Mouse (Mus musculus): ENCODE data around the gene Cct2.

Cct2 gene

GRCm38 (mm10) chr10:117023693-117024092 lies 39.9 kb downstream of the Cct2 start:
- TF ChIP-seq POU5F1 (IDR thresholded peaks at IDR 0.05; ENCODE audit: borderline replicate concordance, low read length): no peak
- TF ChIP-seq CTCF (conservative IDR thresholded peaks at IDR 0.05; ENCODE audit: low read length): no peak
- no peak for TF ChIP-seq NANOG (IDR thresholded peaks at IDR 0.05; ENCODE audit: borderline replicate concordance, low read length)
- Histone ChIP-seq H3K36me3 (ENCODE audit: insufficient read depth, low read length) (no peaks in the 10 kb centered on the region), H3K9me3 (ENCODE audit: low read length) (no peaks in the 10 kb centered on the region), H3K4me3 (replicated peaks; ENCODE audit: low read length) (peak overlapping the region; percentile 69), H3K27me3 (ENCODE audit: insufficient read depth, low read length) (peaks cover 67% of the 10 kb centered on the region), H3K4me1 (replicated peaks; ENCODE audit: low read depth, low read length) (peaks cover 14% of the 10 kb centered on the region)

DNA sequence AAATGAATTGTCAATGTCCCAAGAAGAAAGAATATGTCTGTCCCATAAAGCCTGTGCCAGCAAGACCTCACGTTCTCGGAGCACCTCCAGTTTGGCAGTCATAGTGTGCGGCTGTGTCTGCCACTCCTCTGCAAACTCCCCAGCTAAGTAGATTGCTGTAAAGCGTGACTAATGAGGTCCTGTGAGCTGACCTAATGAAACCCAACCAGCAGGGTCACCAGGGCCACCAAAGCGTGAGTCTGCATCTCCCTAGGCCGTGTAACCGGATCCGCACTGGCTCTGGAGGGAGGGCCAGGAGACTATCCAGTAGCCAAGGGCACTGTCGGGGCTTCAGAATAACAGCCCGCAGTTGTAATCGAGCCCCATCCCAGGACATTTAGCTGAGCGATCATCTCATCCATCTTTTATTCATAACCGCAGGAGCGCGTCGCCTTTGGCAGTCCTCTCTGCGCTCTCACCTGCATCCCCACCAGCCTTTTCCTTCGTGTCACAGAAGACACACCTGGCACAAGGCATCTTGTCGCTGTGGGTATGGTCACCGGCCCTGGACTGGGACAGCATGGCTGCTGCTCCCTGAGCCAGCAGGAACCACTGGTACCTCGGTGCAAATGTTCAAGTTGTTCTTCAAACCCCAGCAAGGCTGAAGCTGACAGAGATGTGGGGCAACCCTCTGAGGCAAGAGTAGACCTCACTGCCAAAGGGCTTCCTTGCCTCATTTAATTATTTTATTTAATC lies 42.4 kb downstream of the Cct2 start:
- peaks cover 21% of the 10 kb centered on the region for H3K4me1 ChIP-seq (replicated peaks; ENCODE audit: low read depth, low read length)
- no peak for TF ChIP-seq NANOG (IDR thresholded peaks at IDR 0.05; ENCODE audit: borderline replicate concordance, low read length)
- H3K27me3 ChIP-seq (ENCODE audit: insufficient read depth, low read length): peaks cover 49% of the 10 kb centered on the region
- no peak overlapping the region for H3K4me3 ChIP-seq (replicated peaks; ENCODE audit: low read length)
- no peaks in the 10 kb centered on the region for H3K9me3 ChIP-seq (ENCODE audit: low read length)
- no peaks in the 10 kb centered on the region for H3K36me3 ChIP-seq (ENCODE audit: insufficient read depth, low read length)

DNA sequence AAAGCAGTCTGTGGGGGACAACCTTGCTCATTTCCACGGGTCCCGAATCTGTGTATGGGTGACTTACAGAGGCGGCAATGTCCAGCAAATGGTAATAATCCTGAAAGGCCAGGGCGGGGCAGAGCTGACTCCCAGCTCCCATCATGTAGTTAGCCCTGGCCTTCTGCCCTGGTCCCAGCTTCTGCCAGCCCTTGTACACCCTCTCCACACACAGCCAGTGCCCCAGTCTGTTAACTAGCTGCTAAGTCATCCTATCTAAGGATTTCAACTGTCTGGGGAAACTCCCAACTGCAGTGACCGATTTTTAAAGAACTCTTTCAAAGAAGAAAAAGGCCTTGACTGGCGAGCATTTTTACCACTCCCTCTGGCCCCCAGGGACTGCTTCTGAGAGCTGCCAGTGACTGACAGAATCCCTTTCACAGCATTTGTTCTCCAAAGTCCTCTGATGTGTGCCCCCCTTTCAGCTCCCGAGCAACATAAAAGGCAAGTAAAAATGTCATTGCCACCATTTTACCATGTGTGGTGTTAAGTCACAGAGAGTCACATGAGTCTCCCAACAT lies 45.3 kb downstream of the Cct2 start:
- Histone ChIP-seq H3K27me3 (ENCODE audit: insufficient read depth, low read length) (peaks cover 22% of the 10 kb centered on the region), H3K4me1 (replicated peaks; ENCODE audit: low read depth, low read length) (peaks cover 12% of the 10 kb centered on the region; the same call in 1 of the 2 replicates), H3K9me3 (ENCODE audit: low read length) (peaks cover 11% of the 10 kb centered on the region), H3K36me3 (ENCODE audit: insufficient read depth, low read length) (no peaks in the 10 kb centered on the region), H3K4me3 (replicated peaks; ENCODE audit: low read length) (no peak overlapping the region)
- no peak for TF ChIP-seq CTCF (conservative IDR thresholded peaks at IDR 0.05; ENCODE audit: low read length)
- no peak for TF ChIP-seq NANOG (IDR thresholded peaks at IDR 0.05; ENCODE audit: borderline replicate concordance, low read length)
- TF ChIP-seq POU5F1 (IDR thresholded peaks at IDR 0.05; ENCODE audit: borderline replicate concordance, low read length): no peak

- H3K4me1 ChIP-seq (replicated peaks; ENCODE audit: low read depth, low read length): peaks cover 6% of the 10 kb centered on the region; the same call in 1 of the 2 replicates
- H3K27me3 ChIP-seq (ENCODE audit: insufficient read depth, low read length): no peaks in the 10 kb centered on the region
- TF ChIP-seq NANOG (IDR thresholded peaks at IDR 0.05; ENCODE audit: borderline replicate concordance, low read length): no peak
- TF ChIP-seq CTCF (conservative IDR thresholded peaks at IDR 0.05; ENCODE audit: low read length): no peak
- no peak for TF ChIP-seq POU5F1 (IDR thresholded peaks at IDR 0.05; ENCODE audit: borderline replicate concordance, low read length)
- no peak overlapping the region for H3K4me3 ChIP-seq (replicated peaks; ENCODE audit: low read length)
- peaks cover 15% of the 10 kb centered on the region for H3K9me3 ChIP-seq (ENCODE audit: low read length)
- no peaks in the 10 kb centered on the region for H3K36me3 ChIP-seq (ENCODE audit: insufficient read depth, low read length)
Observed at GRCm38 (mm10) chr10:117014565-117014964, 49.0 kb downstream of the Cct2 start.

DNA sequence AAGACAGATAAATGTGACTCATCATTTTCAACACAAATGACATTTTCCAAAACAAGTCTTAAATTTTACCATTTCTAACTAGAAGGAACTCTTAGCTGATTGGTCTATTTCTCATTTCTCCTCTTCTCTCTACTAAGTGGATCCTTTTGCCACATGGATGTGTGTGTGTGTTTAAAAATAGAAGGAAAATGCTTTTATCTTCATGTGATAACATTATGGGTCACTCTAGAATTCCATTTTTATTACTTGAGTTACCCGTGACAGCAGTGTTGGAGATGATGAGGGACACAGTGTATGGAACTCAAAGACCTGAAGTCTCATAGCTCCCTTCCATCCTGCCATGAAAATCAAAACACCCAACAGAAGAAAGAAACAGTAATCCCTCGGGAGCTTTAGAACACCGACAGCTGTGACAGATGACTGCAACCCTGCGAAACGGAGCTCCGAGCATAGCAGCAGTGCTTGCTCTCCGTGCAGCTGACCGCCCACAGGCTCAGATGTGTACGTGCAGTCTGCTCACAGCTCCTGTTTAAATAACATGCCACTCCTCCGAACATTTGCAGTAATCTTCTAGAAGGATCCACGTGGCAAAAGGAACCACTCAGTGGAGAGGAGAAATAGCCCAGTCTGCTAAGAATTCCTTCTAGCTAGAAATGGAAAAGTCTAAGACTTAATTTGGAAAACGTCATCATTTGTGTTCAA lies 49.8 kb downstream of the Cct2 start:
- TF ChIP-seq CTCF (conservative IDR thresholded peaks at IDR 0.05; ENCODE audit: low read length): no peak
- Histone ChIP-seq H3K9me3 (ENCODE audit: low read length) (peaks cover 20% of the 10 kb centered on the region), H3K36me3 (ENCODE audit: insufficient read depth, low read length) (no peaks in the 10 kb centered on the region), H3K4me1 (replicated peaks; ENCODE audit: low read depth, low read length) (peaks cover 7% of the 10 kb centered on the region), H3K27me3 (ENCODE audit: insufficient read depth, low read length) (no peaks in the 10 kb centered on the region), H3K4me3 (replicated peaks; ENCODE audit: low read length) (no peak overlapping the region)

DNA sequence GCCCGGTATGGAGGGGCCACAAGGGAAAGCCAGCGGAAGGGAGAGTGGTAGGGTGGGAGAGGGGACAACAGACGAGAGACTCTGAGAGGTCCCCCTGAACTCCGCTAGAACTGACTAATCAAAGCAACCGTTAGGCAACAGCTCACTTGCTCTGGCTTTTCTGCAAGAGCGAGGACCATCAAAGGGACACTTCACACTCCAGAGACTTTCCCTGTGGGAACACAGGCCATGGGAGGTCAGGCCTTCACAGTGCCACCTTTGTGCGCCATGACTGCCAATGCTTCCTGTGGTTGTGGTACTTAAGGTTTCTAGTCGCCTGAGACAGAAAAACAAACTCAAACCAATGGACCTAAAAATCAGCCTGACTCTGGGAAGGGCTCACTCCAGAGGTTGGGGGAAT lies 52.6 kb downstream of the Cct2 start:
- peaks cover 20% of the 10 kb centered on the region for H3K9me3 ChIP-seq (ENCODE audit: low read length)
- no peak for TF ChIP-seq CTCF (conservative IDR thresholded peaks at IDR 0.05; ENCODE audit: low read length)
- TF ChIP-seq POU5F1 (IDR thresholded peaks at IDR 0.05; ENCODE audit: borderline replicate concordance, low read length): no peak
- no peak for TF ChIP-seq NANOG (IDR thresholded peaks at IDR 0.05; ENCODE audit: borderline replicate concordance, low read length)

GRCm38 (mm10) chr10:117009691-117010090 lies 53.9 kb downstream of the Cct2 start:
- Histone ChIP-seq H3K36me3 (ENCODE audit: insufficient read depth, low read length) (no peaks in the 10 kb centered on the region), H3K27me3 (ENCODE audit: insufficient read depth, low read length) (peaks cover 11% of the 10 kb centered on the region), H3K4me3 (replicated peaks; ENCODE audit: low read length) (no peak overlapping the region), H3K9me3 (ENCODE audit: low read length) (peaks cover 10% of the 10 kb centered on the region), H3K4me1 (replicated peaks; ENCODE audit: low read depth, low read length) (peaks cover 13% of the 10 kb centered on the region)
- TF ChIP-seq CTCF (conservative IDR thresholded peaks at IDR 0.05; ENCODE audit: low read length) (no peak), NANOG (IDR thresholded peaks at IDR 0.05; ENCODE audit: borderline replicate concordance, low read length) (no peak)

More for the DNA sequence above, 52.6 kb downstream of the Cct2 start:
- H3K27me3 ChIP-seq (ENCODE audit: insufficient read depth, low read length): peaks cover 9% of the 10 kb centered on the region
- H3K4me3 ChIP-seq (replicated peaks; ENCODE audit: low read length): no peak overlapping the region
- peaks cover 13% of the 10 kb centered on the region for H3K4me1 ChIP-seq (replicated peaks; ENCODE audit: low read depth, low read length)
- H3K36me3 ChIP-seq (ENCODE audit: insufficient read depth, low read length): no peaks in the 10 kb centered on the region

DNA sequence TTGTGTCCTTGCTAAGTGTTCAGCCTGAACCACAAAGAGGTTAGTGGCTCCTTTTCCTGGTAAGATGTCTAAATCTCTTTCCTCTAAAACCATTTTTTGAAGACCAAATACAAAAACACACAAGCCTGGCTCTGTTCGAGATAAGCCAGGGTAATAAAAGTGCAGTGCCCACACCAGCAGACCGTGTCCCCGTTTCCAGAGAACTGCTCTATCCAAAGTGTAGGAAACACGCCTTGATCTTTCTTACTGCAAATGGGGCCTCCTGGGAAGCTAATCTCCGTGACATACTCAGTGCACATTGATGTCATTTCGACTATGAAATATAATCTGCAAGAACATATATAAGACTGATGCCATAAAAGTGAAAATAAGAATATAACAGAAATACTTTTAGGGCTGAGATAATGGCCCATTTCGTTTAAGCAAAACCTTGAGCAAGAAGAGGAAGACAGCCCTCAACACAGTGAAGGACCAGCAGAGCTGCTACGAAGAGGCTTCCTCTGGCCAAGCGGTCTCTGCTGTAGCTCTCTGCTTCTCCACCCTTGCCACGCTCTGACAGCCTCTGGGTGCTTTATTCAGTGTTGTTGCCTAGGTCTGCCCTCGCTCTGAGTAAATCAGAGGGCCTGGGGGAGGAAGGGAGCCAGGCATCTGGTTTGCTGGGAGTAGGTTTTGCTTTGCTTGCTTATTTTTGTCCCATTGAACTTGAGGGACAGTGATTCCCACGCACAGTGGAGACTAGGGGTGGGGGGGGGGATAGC lies 57.7 kb downstream of the Cct2 start:
- peaks cover 14% of the 10 kb centered on the region for H3K27me3 ChIP-seq (ENCODE audit: insufficient read depth, low read length)
- H3K4me1 ChIP-seq (replicated peaks; ENCODE audit: low read depth, low read length): peaks cover 22% of the 10 kb centered on the region
- TF ChIP-seq CTCF (conservative IDR thresholded peaks at IDR 0.05; ENCODE audit: low read length): no peak
- TF ChIP-seq NANOG (IDR thresholded peaks at IDR 0.05; ENCODE audit: borderline replicate concordance, low read length): no peak
- TF ChIP-seq POU5F1 (IDR thresholded peaks at IDR 0.05; ENCODE audit: borderline replicate concordance, low read length): no peak
- peaks cover 8% of the 10 kb centered on the region for H3K9me3 ChIP-seq (ENCODE audit: low read length)
- H3K4me3 ChIP-seq (replicated peaks; ENCODE audit: low read length): no peak overlapping the region
- no peaks in the 10 kb centered on the region for H3K36me3 ChIP-seq (ENCODE audit: insufficient read depth, low read length)

Measured in E14TG2a.4 (cell line).